Mouse (Mus musculus): ENCODE data around the gene Sox12.
"Not testable (repeated sequence)": the region's sequence is repeated elsewhere in the genome, so short reads cannot be mapped to it uniquely, and the experiment has no call there.

Sox12 gene

GRCm38 (mm10) chr2:152397680-152398435 lies at the start of gene Sox12:
Gene Sox12 (minus strand): TSS chr2:152398063.
- DNase-seq (ENCODE audit: low spot score in 2 of 2), result peak; percentile 93 to 94

- DNase-seq (ENCODE audit: low spot score in 2 of 2), result no peak
Measured at GRCm38 (mm10) chr2:152447461-152447860, 49.6 kb upstream of the Sox12 start.

GRCm38 (mm10) chr2:152446642-152447041 lies 48.8 kb upstream of the Sox12 start:
- no peak for DNase-seq (ENCODE audit: low spot score in 2 of 2)

GRCm38 (mm10) chr2:152443281-152443680 lies 45.4 kb upstream of the Sox12 start:
- DNase-seq (ENCODE audit: low spot score in 2 of 2), result no peak

GRCm38 (mm10) chr2:152442322-152442721 lies 44.5 kb upstream of the Sox12 start:
- DNase-seq (ENCODE audit: low spot score in 2 of 2), result no peak

- DNase-seq (ENCODE audit: low spot score in 2 of 2), result no peak
Measured at GRCm38 (mm10) chr2:152439833-152440232, 42.0 kb upstream of the Sox12 start.

- no peak for DNase-seq (ENCODE audit: low spot score in 2 of 2)
Measured at GRCm38 (mm10) chr2:152438963-152439362, 41.1 kb upstream of the Sox12 start.

GRCm38 (mm10) chr2:152436983-152437860 lies 39.4 kb upstream of the Sox12 start:
- DNase-seq (ENCODE audit: low spot score in 2 of 2), result peak; percentile 59 to 65

- DNase-seq (ENCODE audit: low spot score in 2 of 2), result no peak
Measured at GRCm38 (mm10) chr2:152436405-152436901, 38.6 kb upstream of the Sox12 start.

GRCm38 (mm10) chr2:152428481-152428880 lies 30.6 kb upstream of the Sox12 start:
- not testable (repeated sequence) for DNase-seq (ENCODE audit: low spot score in 2 of 2)

GRCm38 (mm10) chr2:152427493-152427892 lies 29.6 kb upstream of the Sox12 start:
- no peak for DNase-seq (ENCODE audit: low spot score in 2 of 2)

- DNase-seq (ENCODE audit: low spot score in 2 of 2), result no peak
Measured at GRCm38 (mm10) chr2:152415786-152416185, 17.9 kb upstream of the Sox12 start.

- DNase-seq (ENCODE audit: low spot score in 2 of 2), result no peak
Measured at GRCm38 (mm10) chr2:152415287-152415686, 17.4 kb upstream of the Sox12 start, which contains the start of gene 6820408C15Rik. Gene 6820408C15Rik (plus strand): TSS chr2:152415587.

GRCm38 (mm10) chr2:152414591-152415165 lies 16.8 kb upstream of the Sox12 start, which contains the start of gene Zcchc3:
Gene Zcchc3 (minus strand): TSS chr2:152415027.
- DNase-seq (ENCODE audit: low spot score in 2 of 2), result peak; percentile 40 to 53

- peak in 1 of 2 experiments; percentile 6 for DNase-seq (ENCODE audit: low spot score in 2 of 2)
Measured at GRCm38 (mm10) chr2:152413765-152414584, 16.1 kb upstream of the Sox12 start.

GRCm38 (mm10) chr2:152413158-152413764 lies 15.4 kb upstream of the Sox12 start:
- DNase-seq (ENCODE audit: low spot score in 2 of 2), result no peak

GRCm38 (mm10) chr2:152412526-152413157 lies 14.8 kb upstream of the Sox12 start:
- DNase-seq (ENCODE audit: low spot score in 2 of 2), result no peak

GRCm38 (mm10) chr2:152411471-152411870 lies 13.6 kb upstream of the Sox12 start:
- no peak for DNase-seq (ENCODE audit: low spot score in 2 of 2)

- peak; percentile 15 to 26 for DNase-seq (ENCODE audit: low spot score in 2 of 2)
Measured at GRCm38 (mm10) chr2:152410971-152411371, 13.1 kb upstream of the Sox12 start.

- no peak for DNase-seq (ENCODE audit: low spot score in 2 of 2)
Measured at GRCm38 (mm10) chr2:152409781-152410180, 11.9 kb upstream of the Sox12 start.
